Mouse (Mus musculus) gastrocnemius, postnatal 25 days (tissue): ENCODE results near the gene Slc2a13. TPM values are rescaled to one million over a fixed set of nuclear protein-coding genes. Genes with fewer than 3 reads are reported as not detected.

Experiments used
- DNase-seq: peaks from one replicate; pipeline ENCODE4 v3.0.0; 2022
- total RNA-seq, 2 experiments: library from RNA; stranded (reverse); gene quantifications; 1 replicate in 1 of 2; 2 replicates in 1 of 2; pipeline ENCODE4 v1.2.3; 2021

Slc2a13 gene
- total RNA-seq, 2 experiments from 2014 or later = 1.2 to 1.6 TPM

- DNase-seq = no peak
Observed at GRCm38 (mm10) chr15:91502235-91502634, 70.8 kb downstream of the Slc2a13 start.

GRCm38 (mm10) chr15:91495014-91495413 lies 78.0 kb downstream of the Slc2a13 start:
- no peak for DNase-seq

GRCm38 (mm10) chr15:91479924-91480615 lies 93.0 kb downstream of the Slc2a13 start:
- no peak for DNase-seq

- peak; percentile 15 for DNase-seq
Observed at GRCm38 (mm10) chr15:91477766-91478165, 95.3 kb downstream of the Slc2a13 start.

- no peak for DNase-seq
Observed at GRCm38 (mm10) chr15:91473690-91474409, 99.2 kb downstream of the Slc2a13 start.

GRCm38 (mm10) chr15:91465331-91465730 lies 107.7 kb downstream of the Slc2a13 start:
- DNase-seq = no peak

- DNase-seq = no peak
Observed at GRCm38 (mm10) chr15:91463857-91464435, 109.1 kb downstream of the Slc2a13 start.

- DNase-seq = no peak
Observed at GRCm38 (mm10) chr15:91463026-91463661, 109.9 kb downstream of the Slc2a13 start.

- DNase-seq = no peak
Observed at GRCm38 (mm10) chr15:91461940-91462339, 111.1 kb downstream of the Slc2a13 start.

GRCm38 (mm10) chr15:91457202-91457601 lies 115.9 kb downstream of the Slc2a13 start:
- no peak for DNase-seq

- DNase-seq = no peak
Observed at GRCm38 (mm10) chr15:91445399-91445798, 127.7 kb downstream of the Slc2a13 start.

- no peak for DNase-seq
Observed at GRCm38 (mm10) chr15:91443449-91443848, 129.6 kb downstream of the Slc2a13 start.

GRCm38 (mm10) chr15:91439883-91440282 lies 133.2 kb downstream of the Slc2a13 start:
- DNase-seq = no peak

- DNase-seq = no peak
Observed at GRCm38 (mm10) chr15:91425426-91425825, 147.6 kb downstream of the Slc2a13 start.

GRCm38 (mm10) chr15:91406979-91407378 lies 166.1 kb downstream of the Slc2a13 start:
- no peak for DNase-seq

GRCm38 (mm10) chr15:91395165-91395564 lies 177.9 kb downstream of the Slc2a13 start:
- DNase-seq = no peak

GRCm38 (mm10) chr15:91383694-91384093 lies 189.4 kb downstream of the Slc2a13 start:
- DNase-seq = no peak

- DNase-seq = no peak
Observed at GRCm38 (mm10) chr15:91382606-91383005, 190.5 kb downstream of the Slc2a13 start.

GRCm38 (mm10) chr15:91381864-91382263 lies 191.2 kb downstream of the Slc2a13 start:
- no peak for DNase-seq

- DNase-seq = no peak
Observed at GRCm38 (mm10) chr15:91378751-91379325, 194.2 kb downstream of the Slc2a13 start.

- no peak for DNase-seq
Observed at GRCm38 (mm10) chr15:91377568-91377967, 195.5 kb downstream of the Slc2a13 start.

- DNase-seq = no peak
Observed at GRCm38 (mm10) chr15:91377105-91377504, 196.0 kb downstream of the Slc2a13 start.
